Mouse (Mus musculus) heart, adult 2 months (tissue): Measurements from ENCODE around the gene Gm20388.

Source experiments
- CTCF ChIP-seq: fragments of 200-600 bp; IDR thresholded peaks from 2 replicates; pipeline ENCODE4 v1.8.1; 2022; ENCODE audit warnings: antibody characterized with exemption, mild to moderate bottlenecking, moderate library complexity
- POLR2A ChIP-seq: fragments of 200-500 bp; IDR thresholded peaks from 2 replicates; pipeline ENCODE4 v1.6.1; 2011; ENCODE audit warnings: mild to moderate bottlenecking, low read depth, low read length, control low read depth; ENCODE audit not compliant: insufficient read depth

- TF ChIP-seq CTCF (no peak), POLR2A (no peak)
Observed at GRCm38 (mm10) chr8:122199841-122200240, 2289.2 kb downstream of the Gm20388 start.
